Mouse (Mus musculus): ENCODE results near the gene Wdr54.
A peak's percentile ranks its signal among the peaks of the same experiment; 100 is the strongest.

Gene Wdr54

DNA sequence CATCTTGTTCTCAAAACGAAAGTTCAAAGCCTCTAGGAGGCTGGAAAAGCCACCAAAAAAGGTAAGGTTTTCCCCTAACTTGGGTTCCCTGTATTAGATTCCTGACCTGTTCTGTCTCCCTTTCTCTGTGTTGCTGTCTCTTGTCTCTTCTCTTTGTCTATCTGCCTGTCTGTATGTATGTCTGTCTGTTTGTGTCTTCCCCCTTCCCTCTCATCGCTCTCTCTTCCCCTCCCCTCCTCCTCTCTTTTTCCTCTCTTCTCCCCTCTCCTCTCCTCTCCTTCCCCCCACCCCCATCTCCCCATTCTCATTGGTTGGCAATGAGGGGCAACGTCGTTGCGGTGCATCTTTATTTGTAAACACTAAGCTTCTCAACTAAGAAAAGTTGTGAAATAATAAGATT is 30.9 kb downstream of the Wdr54 start, which contains the start of gene Ino80b:
Ino80b (minus strand) TSS at position 101 of the 400 bp plus-strand sequence.
- DNase-seq: no peak

DNA sequence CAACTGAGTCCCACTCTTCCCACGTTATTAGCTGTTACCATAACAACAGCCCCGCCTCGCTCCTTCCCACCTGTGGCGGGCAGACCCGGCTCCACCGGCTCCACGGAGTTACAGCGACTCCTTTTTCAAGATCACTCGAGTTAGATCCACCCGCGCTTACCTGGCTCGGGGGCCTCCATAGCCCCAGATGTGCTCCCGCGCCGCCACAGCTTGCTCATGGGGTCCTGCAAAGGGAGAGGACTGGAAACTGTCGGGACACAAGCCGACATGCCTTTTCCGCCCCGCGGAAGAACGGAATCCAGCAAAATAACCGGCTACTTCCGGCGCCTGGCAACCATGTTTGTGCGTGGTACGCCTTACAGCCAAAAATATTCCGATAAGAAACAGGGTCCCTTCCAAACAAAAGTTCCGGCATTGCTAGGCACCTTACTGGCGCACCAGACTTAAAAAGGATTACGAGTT is 31.3 kb downstream of the Wdr54 start:
- DNase-seq: peak; percentile 95 to 96

DNA sequence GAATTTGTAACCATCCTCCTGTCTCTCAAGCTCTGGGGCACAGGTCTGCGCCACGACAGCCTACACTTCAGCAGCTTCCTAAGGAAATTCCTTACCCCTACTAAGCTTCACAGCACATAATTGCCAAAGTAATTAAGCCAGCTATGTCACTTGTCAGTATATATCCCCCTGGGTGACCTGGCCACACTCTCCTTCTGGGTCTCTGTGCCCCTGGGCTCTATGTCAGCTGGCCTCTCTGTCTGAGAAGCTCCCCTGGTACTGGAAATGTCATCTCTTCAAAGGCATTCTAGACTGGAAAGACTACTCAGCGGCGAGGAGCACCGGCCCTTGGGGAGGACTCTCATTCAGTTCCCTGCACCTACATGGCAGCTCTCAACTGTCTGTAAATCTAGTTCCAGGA is 33.2 kb downstream of the Wdr54 start:
- no peak for DNase-seq

DNA sequence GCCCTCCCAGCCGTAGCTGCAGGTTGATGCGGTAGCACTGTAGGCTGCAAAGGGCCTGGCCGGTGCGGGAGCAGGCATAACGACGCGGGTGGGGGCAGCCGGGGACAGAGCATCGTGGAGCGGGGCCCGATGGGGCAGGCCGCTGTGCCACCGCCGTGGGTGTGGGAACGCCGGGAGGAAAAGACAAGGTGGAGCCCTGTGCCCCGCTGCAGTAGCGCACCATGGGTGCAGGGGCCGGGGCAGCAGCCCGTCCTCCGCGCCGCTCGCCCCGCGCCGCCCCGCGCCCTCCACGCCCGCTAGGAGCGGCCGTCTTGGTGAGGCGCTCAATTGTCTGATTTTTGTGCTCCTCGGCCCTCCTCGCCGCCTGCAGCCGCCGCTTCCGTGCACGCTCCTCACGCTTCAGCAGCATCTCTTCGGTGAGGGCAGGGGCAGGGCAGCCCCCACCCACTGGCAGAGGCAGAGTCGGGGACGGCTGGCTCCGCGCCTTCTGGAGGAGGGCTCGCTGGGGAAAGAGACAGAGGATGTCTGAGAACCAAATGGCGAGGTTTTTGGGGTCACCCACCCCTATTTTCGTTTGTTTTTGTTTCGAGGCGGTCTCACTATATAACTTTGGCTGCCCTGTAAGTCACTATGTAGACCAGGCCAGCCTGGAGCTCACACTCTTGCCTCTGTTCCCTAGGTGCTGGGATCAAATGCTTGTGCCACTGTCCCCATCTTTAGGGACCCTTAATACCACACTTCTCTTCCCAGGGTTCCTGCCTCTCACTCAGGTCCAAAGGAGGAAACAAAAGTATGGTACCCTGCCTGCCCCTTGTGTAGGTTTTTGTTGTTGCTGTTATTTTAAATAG is 34.1 kb downstream of the Wdr54 start:
- DNase-seq: no peak

DNA sequence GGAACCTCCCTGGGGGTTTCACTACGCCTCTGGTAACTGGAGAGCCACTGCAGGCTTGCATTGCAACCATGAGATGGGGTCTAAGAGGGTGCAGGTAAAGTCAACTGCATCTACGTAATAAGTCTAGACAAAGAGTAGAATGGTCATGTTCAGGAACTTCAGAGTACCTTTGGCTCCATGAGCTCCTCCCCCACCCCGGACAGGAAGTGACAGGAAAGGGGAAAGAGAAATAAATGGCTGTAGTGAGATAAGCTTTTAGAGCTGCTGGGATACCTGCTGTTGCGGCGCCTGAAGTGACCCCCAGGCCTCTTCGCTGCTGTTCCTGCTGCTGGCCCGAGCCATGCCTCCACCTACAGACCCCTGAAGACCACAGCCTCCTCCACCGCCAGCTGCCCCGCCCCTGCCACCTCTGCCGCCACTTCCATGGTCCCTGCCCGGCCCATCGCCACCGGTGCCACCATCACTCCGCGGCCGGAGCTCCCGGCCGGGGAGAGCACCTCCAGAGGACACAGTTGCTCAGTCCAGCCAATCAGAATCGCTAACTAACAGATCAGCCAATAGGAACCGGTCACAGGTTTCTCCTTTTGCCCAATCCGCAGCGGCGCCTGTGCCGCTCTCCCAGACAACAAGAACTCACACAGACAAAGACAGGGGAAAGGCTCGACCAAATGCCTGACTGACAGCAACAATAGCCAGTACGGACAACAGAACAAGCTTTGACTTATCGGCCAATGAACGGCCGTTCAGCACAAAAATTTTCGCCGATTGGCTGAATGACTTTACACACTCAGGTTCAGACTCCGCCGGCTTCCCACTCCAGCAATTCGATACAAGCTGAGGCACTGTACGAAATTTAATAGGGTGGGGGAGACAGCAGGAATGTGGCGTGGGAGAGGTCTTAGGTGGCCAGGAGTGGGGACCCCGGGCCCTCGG is 35.0 kb downstream of the Wdr54 start, which contains the start of gene Wbp1:
Wbp1 (minus strand) TSS at position 630 of the 933 bp plus-strand sequence.
- peak; percentile 95 to 98 for DNase-seq

DNA sequence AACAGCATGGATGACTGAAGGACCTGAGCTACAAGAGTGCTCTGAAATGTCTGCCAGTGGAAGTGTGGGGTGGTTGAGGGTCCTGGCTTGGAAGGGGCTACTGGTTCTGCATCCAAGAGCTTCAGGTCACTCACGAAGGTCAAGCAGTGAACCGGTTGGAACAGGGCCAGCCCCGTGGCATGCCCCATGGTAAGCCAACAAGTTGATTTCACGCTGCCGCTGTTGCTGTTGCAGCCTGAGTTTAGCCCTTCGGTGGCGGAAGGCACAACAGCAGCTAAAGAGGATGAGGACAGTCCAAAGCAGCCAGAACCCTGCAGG is 36.5 kb downstream of the Wdr54 start:
- peak in 1 of 2 experiments; percentile 34 for DNase-seq

DNA sequence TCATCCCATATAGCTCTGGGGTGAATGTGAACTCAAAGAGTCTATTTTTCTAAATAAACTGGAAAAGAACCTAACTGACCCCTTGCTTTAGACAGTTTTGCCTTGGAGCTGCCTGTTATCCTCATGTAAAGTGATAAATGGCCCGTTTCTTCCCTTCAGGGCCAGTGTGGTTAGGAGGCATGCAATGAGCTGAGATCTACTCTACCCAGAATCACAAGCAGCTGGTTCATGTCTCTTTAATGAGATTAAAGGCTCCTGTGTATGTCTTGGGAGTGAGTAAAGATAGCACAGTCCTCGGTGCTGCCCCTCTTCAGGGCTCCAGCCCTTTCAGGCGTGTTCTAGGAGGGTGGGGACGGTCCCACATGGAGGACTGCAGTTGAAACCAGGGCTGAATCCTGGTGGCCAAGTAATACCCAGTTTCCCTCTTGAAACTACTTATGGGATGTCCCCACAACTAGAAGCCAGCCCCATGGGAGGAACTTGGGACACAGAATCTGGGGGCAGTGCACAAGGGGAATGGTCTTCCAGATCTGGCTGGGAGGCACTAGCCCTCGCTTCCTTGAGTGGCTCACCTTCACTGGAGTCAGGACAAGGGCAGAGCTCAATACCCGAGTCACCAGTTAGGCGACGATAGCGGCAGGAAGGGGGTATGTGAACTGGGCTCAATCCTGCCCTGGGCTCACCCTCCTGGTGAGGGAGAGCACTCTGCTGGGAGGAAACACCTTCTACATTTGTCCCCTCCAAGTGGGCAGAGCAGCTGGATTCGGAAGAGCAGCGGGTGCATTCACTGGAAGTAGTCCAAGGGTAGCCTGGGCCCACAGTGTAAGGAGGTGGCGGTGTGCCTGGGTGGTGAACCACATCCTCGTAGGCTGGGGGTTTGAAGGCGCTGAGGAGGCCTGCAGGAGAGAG is 37.1 kb downstream of the Wdr54 start:
- no peak for DNase-seq

DNA sequence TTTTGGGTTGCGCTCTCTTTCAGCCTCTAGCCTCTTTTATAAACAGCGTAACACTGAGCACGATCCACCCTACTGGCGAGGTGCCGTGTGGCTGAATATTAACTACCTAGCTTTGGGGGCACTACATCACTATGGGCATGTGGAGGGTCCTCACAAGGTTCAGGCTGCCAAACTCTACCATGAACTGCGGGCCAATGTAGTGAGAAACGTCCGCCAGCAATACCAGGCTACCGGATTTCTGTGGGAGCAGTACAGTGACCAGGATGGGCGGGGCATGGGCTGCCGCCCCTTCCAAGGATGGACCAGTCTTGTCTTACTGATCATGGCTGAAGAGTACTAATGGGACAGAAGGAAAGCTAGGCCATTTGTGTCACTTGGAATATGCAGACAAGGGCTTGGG is 37.8 kb downstream of the Wdr54 start:
- no peak for DNase-seq

DNA sequence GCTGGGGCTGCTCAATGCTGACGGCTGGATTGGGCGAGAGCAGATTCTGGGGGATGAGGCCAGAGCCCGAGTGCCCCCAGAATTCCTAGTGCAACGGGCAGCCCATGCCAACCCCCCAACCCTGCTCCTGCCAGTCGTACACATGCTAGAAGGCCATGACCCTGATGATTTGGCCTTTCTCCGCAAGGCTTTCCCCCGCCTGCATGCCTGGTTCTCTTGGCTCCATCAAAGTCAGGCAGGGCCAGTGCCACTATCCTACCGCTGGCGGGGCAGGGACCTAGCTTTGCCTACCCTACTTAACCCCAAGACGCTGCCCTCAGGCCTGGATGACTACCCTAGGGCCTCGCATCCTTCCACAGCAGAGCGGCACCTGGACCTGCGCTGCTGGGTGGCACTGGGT is 38.6 kb downstream of the Wdr54 start:
- no peak for DNase-seq

DNA sequence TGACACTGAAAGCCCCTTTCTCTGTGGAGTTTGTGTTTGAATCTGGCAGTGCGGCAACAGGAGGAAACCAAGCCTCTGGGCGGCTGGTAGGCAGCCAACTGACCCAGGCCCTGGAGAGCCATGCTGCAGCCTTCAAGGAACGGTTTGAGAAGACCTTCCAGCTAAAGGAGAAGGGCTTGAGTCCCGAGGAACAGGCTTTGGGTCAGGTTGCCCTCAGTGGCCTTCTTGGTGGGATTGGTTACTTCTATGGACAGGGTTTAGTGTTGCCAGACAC is 39.1 kb downstream of the Wdr54 start:
- DNase-seq: no peak

DNA sequence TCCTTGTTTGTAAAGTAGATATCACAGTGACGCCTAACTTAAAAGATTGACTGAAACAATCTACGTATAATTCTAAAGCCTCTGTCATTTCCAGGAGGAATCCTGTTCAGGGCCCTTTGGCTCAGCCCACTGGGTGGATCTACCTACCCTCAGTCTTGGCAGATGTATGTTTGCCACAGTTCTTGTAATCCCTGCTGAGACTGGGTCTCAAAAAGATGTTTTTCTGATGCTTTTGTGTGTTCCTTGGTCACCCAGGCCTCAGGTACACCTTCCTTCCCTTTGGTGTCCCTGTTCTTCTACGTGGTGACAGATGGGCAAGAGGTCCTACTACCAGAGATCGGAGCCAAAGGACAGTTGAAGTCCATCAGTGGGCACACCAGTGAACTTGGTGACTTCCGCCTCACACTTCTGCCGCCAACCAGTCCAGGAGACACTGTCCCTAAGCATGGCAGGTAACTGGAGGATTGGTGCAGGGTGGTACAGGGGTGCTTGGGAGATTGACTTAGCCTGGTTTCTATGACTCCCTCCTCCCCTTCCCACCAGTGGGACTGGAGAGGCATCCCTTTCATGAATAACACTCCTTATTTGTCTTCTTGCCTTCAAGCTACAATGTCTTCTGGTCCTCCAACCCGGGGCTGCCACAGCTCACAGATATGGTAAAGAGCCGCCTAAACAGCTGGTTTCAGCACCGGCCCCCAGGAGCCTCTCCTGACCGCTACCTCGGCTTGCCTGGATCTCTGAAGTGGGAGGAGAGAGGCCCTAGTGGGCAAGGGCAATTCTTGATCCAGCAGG is 39.6 kb downstream of the Wdr54 start:
- DNase-seq: no peak

DNA sequence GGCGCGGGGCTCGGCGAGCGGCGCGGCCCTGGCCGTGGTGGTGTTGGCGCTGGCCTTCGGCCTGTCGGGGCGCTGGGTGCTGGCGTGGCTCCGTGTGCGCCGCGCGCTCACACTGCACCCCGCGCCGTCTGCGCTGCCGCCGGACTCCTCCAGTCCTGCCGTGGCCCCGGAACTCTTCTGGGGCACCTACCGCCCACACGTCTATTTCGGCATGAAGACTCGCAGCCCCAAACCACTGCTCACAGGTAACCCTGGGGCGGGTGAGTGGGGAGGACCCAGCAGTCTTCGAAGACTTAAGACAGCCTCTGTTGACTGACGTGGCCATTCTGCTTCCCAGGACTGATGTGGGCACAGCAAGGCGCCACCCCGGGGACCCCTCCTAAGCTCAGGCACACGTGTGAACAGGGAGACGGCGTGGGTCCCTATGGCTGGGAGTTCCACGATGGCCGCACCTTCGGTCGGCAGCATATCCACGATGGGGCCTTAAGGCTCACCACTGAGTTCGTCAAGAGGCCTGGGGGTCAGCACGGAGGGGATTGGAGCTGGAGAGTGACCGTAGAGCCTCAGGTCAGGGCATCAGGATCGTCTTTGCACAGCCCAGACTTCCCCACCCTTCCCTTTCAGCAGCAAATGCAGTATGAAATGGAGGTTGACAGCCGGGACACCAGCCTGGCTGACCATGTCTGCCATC is 40.4 kb downstream of the Wdr54 start:
- DNase-seq: no peak

DNA sequence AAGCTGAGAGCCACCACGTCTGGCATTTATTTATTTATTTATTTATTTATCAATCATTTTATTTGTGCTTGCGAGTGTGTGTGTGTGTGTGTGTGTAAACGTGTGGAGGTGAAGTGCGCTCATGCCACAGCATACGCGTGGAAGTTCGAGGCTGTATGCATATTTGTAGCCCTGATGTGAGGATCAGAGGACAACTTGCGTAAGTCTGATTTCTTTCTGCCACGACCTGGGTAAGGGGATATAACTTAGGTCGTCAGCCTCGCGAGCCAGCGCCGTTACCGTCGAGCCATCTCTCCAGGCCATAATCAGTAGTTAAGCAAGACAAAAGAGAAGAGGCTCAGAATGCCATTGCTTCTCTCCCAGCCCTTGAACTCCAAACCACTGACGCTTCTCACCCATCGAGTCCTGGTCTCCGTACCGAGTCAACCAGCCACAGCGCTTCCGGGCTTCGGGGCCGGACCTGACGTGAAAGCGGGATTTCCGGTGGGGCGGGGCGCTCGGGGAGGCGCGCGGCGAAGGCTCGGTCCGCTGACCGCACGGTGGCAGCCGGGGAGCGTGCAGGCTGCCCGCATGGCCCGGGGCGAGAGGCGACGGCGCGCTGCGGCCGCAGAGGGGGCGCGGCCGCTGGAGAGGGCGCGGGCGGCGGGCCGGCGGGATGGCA is 41.1 kb downstream of the Wdr54 start, which contains the start of gene Mogs:
Mogs (plus strand) TSS at position 486 of the 661 bp plus-strand sequence.
- DNase-seq: peak; percentile 96 to 97

DNA sequence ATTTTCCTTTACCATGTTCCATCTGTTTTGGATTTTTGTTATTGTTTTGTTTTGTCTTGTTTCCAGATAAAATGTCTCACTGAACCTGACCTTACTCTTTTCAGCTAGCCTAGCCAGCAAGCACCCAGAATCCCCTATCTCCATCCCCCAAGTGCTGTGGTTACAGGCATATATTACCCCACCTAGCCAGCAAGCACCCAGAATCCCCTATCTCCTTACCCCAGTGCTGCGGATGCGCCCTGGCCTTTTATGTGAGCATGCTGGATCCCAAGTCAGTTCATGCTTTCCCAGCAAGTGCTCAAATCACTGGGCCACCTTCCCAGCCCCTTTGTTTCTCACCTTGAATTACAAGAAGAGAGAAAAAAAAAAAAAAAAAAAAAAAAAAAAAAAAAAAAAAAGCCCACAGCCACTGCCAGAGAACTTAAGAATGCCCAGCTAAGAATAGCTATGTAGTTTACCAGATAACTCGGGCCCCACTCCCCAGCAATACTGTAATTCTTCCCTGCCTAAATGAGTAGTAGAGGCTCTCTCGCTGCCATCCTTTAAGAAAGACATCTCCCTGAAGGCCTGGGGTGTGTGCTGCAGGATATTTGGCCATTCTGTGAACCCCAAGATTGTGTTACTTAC is 44.6 kb downstream of the Wdr54 start:
- no peak for DNase-seq

DNA sequence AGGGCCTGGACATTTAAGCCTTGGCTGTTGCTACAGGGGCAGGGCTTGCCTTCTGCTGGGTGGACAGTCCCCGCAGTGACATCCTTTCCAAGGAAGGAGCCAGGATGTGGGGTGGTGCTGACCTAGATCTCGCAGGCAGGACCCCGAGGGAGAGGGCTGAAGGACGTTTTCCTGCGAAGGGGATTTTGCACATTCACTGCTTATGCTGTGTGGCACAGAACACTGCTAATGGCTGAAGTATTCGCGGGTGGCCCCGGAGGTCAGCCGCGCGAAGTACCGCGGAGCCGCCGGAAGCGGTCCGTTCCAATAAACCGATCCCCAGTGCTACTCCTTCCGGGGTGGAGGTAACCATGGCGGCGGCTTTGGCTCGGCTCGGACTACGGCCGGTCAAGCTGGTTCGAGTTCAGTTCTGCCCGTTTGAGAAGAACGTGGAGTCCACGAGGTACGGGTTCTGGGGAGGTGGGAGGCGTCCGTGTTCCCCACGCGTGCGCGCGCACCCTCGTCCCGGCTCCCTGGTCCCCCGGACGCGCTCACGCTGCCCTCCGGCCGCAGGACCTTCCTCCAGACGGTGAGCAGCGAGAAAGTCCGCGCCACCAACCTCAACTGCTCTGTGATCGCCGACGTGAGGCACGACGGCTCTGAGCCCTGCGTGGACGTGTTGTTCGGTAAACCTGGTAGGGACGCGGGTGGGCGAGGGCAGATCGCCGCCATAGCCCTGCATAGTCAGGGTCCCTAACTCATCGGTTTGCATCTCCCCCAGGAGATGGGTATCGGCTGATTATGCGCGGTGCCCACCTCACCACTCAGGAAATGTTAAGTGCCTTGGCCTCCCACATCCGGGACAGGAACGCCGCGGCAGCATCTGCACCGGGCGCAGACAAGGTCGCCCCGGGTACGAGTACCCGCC is 47.2 kb downstream of the Wdr54 start, which contains the start of gene Mrpl53:
Mrpl53 (plus strand) TSS at position 279 of the 907 bp plus-strand sequence.
- DNase-seq: peak; percentile 88

DNA sequence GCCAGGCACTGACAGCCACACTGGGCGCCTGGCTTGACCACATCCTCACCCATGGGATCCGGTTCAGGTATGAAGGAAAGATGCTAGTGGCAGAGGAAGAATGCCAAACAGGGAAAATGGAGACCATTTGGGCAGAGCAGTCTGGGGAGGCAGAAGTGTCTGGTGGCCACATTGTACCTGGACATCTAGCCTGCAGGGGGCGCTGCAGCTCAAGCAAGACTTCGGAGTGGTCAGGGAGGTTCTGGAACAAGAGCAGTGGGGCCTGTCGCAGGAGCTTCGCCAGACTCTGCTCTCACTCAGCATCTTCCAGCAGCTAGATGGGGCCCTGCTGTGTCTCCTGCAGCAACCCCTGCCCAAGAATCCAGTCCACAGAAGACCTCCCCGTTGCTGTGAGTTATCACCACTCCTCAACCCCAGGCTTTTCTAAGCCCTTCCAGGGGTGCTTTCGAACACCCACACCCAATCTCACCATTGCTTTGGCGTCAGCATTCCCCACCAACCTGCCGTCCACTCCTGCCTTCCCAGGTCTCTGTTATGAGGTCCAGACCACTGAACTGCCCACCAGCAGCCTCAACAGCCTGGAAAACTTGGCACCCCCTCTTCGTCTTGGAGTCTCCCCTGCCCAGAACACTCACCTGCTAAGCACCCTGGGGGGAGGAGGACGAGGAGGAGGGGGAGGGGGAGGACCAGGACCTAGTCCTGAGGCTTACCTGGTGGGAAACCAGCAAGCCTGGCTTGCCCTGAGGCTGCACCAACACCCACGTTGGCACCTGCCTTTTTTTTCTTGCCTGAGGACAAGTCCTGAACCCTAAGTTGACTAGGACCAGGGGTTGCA is 48.4 kb downstream of the Wdr54 start:
- peak; percentile 79 to 89 for DNase-seq

DNA sequence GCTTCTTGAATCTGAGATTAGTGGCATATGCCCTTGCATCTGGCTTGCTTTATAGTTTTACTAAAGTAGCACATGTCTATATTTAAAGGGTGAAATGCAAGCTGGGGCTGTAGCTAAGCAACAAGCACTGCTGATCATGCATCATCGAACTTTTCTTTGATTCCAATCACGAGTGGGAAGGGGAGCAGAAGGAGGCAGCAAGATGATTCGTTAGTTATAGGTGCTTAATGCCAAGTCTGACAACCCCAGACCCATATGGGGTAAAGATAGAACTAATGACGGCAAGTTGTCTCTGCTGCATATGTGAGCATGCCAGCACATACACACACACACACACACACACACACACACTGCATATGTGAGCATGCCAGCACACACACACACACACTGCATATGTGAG is 52.0 kb downstream of the Wdr54 start:
- DNase-seq: no peak

DNA sequence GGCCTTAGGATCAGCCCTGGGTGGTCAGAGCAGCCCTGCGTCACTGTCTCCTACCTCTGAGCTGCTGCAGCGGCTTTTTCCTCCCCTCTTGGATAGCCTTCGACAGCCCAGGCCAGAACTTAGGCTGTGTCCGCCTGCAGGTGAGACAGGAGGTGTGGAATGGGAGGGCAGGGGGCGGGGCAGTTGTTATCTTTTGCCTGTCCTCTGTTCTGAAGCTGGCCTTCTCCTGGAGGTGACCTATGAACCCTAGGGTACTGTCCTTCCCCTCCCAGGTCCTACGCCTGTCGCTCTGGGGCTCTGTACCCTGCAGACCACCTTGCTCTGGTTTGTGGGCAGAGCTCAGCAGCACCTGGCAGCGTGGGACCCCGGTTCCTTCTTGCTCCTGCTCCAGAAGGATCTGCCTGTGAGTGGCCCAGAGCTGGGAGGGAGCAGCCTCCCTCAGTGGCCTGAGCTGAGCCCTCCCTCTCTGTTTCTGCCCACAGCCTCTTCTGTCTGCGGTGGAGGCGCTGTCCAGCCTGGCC is 53.0 kb downstream of the Wdr54 start:
- DNase-seq: no peak

Data from lung, postnatal 4 days (tissue).